Mouse (Mus musculus): ENCODE data around the gene Syngr3.
"Not testable (repeated sequence)": the region's sequence is repeated elsewhere in the genome, so short reads cannot be mapped to it uniquely, and the experiment has no call there.

Gene Syngr3

GRCm38 (mm10) chr17:24676877-24677276 is 12.9 kb downstream of the Syngr3 start:
- no peak for DNase-seq (ENCODE audit: low read depth, low spot score)

GRCm38 (mm10) chr17:24676187-24676586 is 13.6 kb downstream of the Syngr3 start:
- DNase-seq (ENCODE audit: low read depth, low spot score), result peak; percentile 91

DNA sequence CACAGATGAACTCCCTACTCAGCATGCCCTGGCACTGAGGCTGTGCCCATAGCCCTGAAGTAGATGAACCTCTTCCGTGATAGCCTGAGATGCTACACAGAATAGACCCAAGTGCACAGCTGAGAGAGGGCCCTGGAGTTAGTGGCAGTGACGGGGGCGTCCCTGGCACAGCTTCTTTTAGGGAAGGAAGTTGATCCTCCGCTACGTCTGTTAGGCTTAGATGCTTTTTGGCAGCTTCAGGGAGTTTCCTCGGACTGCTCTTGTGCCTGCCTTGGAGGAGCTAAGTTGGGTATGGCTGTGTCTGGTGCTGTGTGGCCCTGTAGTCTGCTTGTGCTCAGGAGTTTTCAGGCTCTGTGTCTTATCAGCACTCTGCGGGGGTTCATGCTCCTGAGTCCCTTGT is 15.5 kb downstream of the Syngr3 start:
- no peak for DNase-seq (ENCODE audit: low read depth, low spot score)

- peak; percentile 86 for DNase-seq (ENCODE audit: low read depth, low spot score)
These were observed 17.6 kb downstream of the Syngr3 start for GRCm38 (mm10) chr17:24672141-24672540.

GRCm38 (mm10) chr17:24671346-24671745 is 18.4 kb downstream of the Syngr3 start:
- DNase-seq (ENCODE audit: low read depth, low spot score), result no peak

GRCm38 (mm10) chr17:24670246-24670844 is 19.4 kb downstream of the Syngr3 start:
- no peak for DNase-seq (ENCODE audit: low read depth, low spot score)

DNA sequence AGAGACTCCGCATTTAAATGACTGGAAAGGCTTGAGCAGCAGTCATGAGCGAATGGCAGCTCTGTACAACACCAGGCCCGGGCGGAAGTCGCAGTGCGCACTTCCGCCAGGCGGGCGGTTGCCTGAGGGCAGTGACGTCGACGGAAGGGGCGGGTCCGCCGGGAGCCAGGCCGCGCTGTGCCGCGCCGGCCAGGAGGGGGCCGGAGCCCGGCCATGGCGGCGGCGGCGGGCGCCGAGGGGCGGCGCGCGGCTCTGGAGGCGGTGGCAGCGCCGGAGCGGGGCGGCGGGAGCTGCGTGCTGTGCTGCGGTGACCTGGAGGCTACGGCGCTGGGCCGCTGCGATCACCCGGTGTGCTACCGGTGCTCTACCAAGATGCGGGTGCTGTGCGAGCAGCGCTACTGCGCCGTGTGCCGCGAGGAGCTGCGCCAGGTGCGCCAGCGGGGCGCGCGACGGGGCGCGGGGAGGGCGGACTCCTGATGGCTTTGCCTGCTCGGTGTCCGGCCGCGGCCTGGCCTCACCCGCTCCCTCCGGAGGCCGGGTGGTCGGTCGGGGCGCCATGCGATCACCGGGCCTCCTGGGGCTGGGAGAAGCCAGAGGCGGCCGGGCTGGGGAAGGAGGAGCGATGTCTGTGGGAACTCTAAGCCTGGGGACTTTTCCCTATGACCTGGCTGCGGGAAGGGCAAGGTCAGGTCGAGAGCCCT is 20.1 kb downstream of the Syngr3 start, which contains the start of gene Zfp598:
Gene Zfp598 (plus strand): TSS at position 143 of the 701 bp plus-strand sequence.
- DNase-seq (ENCODE audit: low read depth, low spot score), result peak; percentile 94

DNA sequence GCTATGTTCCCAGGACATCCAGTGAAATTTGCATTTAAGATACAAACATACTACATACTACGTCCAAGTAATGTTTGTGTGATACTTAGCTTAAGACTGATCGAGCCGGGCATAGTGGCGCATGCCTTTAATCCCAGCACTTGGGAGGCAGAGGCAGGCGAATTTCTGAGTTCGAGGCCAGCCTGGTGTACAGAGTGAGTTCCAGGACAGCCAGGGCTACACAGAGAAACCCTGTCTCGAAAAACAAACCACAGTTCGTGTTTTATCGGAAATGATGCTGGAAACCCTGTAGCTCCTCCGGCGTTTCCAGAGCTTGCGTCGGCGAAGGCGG is 20.6 kb downstream of the Syngr3 start:
- not testable (repeated sequence) for DNase-seq (ENCODE audit: low read depth, low spot score)

DNA sequence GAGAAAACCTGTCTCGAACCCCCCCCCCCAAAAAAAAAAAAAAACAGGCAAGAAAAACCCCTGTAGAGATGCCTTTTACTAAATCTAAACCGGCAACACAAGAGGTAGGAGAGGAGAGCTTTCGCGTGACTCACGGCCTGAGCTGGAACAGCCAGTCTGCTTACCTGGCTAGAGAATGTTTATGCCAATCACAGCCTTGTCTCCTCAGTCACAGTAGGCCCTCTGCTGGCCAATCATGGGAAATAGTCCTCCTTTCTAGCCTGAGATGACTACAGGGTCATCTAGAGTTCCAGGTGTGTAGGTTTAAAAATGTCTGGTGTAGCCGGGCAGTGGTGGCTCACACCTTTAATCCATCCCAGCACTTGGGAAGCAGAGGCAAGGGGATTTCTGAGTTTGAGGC is 22.3 kb downstream of the Syngr3 start:
- peak; percentile 93 for DNase-seq (ENCODE audit: low read depth, low spot score)

- DNase-seq (ENCODE audit: low read depth, low spot score), result not testable (repeated sequence)
These were observed 22.7 kb downstream of the Syngr3 start for GRCm38 (mm10) chr17:24667011-24667410.

DNA sequence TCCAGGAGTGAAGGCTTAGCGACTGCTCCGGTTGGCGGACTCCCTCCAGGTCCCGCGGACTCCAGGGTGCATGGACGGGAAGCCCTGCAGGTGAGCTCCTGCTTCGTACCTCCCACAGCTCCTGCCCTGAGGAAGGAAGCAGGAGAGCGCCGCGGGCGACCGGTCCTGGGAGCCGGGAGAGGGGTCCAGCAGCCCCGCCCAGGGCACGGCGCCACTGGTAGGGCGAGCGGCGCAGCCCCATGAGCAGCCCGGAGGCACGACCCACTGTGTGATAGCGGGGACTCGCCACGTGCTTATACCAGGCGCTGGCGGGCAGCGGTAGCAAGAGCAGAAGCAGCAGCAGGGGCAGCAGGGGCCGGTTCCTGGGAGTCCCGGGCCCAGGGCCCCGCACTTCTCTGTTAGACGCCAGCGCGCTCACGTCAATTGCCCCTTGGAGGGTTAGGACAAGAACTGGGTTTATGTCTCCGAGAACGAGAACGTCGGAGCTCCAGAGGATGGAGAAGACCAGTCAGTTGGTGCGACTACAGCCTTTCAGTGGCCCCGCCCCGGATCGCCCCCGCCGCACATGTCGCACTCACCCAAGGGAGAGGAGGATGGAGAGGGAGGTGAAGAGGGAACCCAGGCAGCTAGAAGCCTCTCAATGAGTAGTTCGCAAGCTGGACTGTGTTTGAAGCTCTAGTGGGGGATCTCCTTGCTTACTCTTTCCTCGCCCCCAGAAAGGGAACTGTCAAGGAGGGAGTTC is 31.6 kb downstream of the Syngr3 start, which contains the start of gene Npw:
Gene Npw (minus strand): TSS at position 441 of the 742 bp plus-strand sequence.
- peak; percentile 46 for DNase-seq (ENCODE audit: low read depth, low spot score)

DNA sequence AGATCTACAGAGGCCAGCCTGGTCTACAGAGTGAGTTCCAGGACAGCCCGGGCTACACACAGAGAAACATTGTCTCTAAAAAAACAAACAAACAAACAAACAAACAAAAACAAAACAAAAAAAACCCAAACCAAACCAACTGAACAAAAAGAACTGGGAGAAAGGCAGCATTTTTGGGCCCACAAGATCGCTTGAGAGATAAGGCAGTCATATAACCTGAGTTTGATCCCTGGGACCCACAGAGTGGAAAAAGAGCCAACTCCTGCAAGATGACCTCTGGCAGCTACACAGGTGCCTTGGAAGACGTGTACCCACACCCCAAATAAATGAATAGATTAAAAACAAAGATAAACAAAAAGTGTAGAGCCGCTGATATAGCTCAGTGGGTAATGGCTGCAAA is 34.8 kb downstream of the Syngr3 start:
- no peak for DNase-seq (ENCODE audit: low read depth, low spot score)

DNA sequence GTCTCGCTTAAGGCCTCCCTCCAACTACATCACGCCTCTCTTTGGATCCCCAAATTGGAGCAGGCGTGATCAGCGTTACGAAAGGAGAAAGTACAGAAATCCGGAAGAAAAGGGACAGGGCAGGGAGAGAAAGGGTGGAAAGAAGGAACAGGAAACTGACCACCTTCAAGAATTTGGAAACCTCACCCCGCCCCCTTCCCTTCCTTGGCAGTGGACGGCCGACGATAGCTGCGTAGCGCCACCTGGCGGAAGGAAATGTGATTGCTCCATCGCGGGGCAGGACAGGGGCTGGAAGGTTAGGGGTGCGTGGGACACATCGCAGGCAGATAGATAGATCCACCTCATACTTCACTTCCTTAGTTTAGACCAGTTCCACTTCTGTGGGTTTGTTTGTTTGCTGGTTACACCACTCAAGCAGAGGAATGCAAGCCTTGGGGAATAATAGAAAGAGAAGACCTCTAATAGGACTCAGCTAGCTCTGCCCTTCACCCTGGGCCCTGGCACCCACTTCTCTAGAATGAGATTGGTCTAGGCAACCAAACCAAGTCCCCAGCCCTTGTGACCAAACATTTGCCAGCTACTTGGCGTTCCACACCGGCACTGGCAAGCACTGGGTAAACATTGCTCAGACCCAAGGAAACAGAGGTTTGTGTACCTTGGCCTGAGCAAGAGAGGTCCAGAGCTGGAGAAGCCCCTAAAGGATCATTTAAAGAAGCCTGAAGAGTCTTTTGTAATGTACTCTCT is 35.6 kb downstream of the Syngr3 start:
- peak; percentile 65 for DNase-seq (ENCODE audit: low read depth, low spot score)

DNA sequence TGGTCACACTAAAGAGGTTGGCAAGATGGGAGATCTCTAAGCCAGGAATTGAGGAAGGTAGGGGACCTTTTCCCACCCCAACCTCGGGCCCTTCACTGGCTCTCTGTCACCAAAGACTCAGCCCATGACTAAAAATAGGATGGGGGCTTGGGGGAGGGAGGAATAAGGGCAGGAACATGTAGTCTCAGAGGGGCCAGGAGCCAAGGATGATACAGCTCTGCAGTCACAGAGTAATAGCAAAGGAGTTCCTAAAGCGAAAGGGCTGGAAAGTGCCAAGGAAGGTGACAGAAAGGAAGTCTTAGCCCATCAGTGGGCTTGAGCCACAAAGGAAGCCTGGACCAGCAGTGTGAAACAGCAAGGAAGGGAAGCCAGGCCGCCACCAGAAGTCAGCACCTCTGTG is 37.9 kb downstream of the Syngr3 start:
- no peak for DNase-seq (ENCODE audit: low read depth, low spot score)

DNA sequence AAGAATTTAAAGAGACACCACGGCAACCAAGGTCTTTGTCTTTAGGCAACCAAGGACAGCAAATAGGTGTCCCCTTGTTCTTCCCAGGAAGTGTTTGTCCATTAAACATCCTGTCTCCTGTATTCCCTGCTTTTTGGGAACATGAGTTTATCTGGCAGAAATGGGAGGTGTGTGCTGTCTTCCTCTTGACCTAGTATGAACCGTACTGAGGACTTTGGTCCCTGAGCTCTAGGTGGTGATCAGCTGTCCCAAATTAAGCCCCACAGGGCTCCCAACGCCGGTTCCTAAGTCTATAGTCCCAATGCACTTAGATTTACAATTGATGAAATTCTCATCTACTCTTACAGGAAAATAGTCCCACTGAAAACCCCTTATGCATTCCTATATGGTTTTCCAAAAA is 39.0 kb downstream of the Syngr3 start:
- no peak for DNase-seq (ENCODE audit: low read depth, low spot score)

DNA sequence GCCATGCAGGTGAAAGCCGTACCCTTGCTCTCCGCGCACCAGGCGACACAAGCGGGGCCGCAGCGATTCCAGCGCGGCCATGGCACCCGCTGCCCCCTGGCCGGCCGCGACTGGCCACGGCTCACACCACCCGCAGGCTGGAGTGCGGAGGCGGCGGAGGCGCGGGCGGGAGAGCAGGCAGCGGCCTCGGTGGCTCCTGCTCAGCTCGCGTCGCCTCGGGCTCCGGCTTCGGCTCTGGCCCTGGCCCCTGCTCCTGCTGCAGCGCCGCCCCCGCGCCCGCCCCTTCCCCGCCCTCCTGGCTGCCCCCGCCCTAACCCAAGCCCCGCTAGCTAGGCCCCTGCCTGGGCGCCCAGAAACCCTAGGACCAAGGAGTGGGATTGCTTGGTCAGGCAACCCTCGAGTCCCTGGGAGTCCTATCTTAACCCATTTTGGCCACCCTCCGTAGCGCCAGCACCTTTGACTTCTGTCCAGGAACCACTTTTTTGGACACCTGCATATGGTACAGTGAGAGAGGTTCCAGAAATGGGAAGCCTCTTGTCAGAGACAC is 39.6 kb downstream of the Syngr3 start, which contains the start of gene Slc9a3r2:
Gene Slc9a3r2 (minus strand): TSS at position 258 of the 547 bp plus-strand sequence.
- DNase-seq (ENCODE audit: low read depth, low spot score), result peak; percentile 67

DNA sequence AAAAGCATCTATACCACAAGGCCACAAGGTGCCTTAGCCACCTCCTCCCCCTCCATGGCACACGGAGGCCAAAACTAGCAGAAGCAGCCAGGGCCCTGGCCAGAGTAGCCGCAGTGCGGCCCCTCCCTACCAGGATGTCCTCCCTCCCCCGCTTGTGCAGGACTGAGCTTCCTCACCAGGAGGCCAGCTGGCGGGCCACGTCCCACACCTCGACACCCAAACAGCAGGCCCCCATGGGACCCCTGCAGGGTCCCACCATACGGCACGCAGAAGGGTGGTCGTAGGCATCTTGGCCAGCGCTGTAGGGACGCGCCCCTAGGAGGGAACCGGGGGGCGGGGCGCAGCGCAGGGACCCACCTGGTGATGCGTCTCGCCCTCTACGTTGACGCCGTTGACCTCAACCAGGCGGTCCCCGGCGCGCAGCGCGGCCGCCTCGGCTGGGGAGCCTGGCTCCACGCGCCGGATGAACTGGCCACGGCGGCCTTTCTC is 40.1 kb downstream of the Syngr3 start:
- peak; percentile 33 for DNase-seq (ENCODE audit: low read depth, low spot score)

GRCm38 (mm10) chr17:24648731-24649377 is 40.9 kb downstream of the Syngr3 start:
- no peak for DNase-seq (ENCODE audit: low read depth, low spot score)

- DNase-seq (ENCODE audit: low read depth, low spot score), result no peak
These were observed 42.3 kb downstream of the Syngr3 start for GRCm38 (mm10) chr17:24647493-24647892.

DNA sequence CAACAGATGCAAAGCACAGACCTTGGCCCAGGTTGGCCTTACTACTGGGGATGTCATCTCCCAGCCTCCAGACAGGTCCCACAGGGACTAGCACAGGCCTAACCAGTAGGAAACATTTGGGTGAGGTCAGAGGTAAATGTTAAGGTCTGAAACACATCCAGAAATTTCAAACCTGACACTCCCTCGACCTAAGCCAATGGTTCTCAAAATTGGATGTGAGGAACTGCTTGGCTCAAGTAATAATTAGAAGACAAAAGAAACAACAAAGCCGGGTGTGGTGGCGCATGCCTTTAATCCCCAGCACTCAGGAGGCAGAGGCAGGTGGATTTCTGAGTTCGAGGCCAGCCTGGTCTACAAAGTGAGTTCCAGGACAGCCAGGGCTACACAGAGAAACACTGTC is 43.4 kb downstream of the Syngr3 start:
- peak; percentile 68 for DNase-seq (ENCODE audit: low read depth, low spot score)

GRCm38 (mm10) chr17:24645916-24646315 is 43.8 kb downstream of the Syngr3 start:
- DNase-seq (ENCODE audit: low read depth, low spot score), result no peak
